Mouse (Mus musculus) lung, embryonic 14.5 days (tissue): ENCODE data around the gene 4930568D16Rik. TPM values are rescaled to one million over a fixed set of nuclear protein-coding genes. Genes with fewer than 3 reads are reported as not detected.

Source experiments
- ATAC-seq: fragments of 200-750 bp; cut with Nextera tagmentation; 2 replicates; pipeline ENCODE4 v1.8.0; 2017; ENCODE audit warnings: mild to moderate bottlenecking, moderate TSS enrichment, moderate library complexity; ENCODE audit not compliant: insufficient read depth
- DNase-seq: peaks from one replicate; pipeline ENCODE4 v3.0.0-alpha.2; 2015
- H3K27ac ChIP-seq: fragments of 300-500 bp; sonication (generic); 2 replicates; pipeline ENCODE4 v1.5.1; 2014; ENCODE audit warnings: low read depth, mild to moderate bottlenecking, moderate library complexity
- H3K27me3 ChIP-seq: fragments of 300-500 bp; sonication (generic); 2 replicates; pipeline ENCODE4 v1.6.1; 2014; ENCODE audit warnings: low read length, control low read depth; ENCODE audit not compliant: insufficient read depth
- H3K36me3 ChIP-seq: fragments of 300-500 bp; sonication (generic); 2 replicates; pipeline ENCODE4 v1.6.1; 2014; ENCODE audit warnings: control low read depth; ENCODE audit not compliant: insufficient read depth
- H3K4me1 ChIP-seq: fragments of 300-500 bp; sonication (generic); 2 replicates; pipeline ENCODE4 v1.6.1; 2014; ENCODE audit warnings: antibody characterized with exemption, control low read depth; ENCODE audit not compliant: insufficient read depth
- H3K4me2 ChIP-seq: fragments of 300-500 bp; sonication (generic); 2 replicates; pipeline ENCODE4 v1.6.1; 2014; ENCODE audit warnings: mild to moderate bottlenecking
- H3K4me3 ChIP-seq: fragments of 300-500 bp; sonication (generic); 2 replicates; pipeline ENCODE4 v1.5.1; 2014; ENCODE audit warnings: low read depth, low read length
- H3K9ac ChIP-seq: fragments of 300-500 bp; sonication (generic); 2 replicates; pipeline ENCODE4 v1.6.1; 2014
- H3K9me3 ChIP-seq: fragments of 300-500 bp; sonication (generic); 2 replicates; pipeline ENCODE4 v1.6.1; 2016; ENCODE audit warnings: low read depth, low read length, control low read depth
- CTCF ChIP-seq: IDR thresholded peaks from 2 replicates; pipeline ENCODE4 v1.5.1; 2016; ENCODE audit warnings: antibody characterized with exemption, low read depth
- WGBS: fragments of 180-500 bp; shearing (Covaris S2); extraction: QIAGEN DNeasy Blood & Tissue Kit; methylation state at CpG from one replicate; pipeline ENCODE4 v1.1.7; 2014; 5-methylcytosine and 5-hydroxymethylcytosine counted together
- polyA plus RNA-seq: library from polyadenylated mRNA; unstranded; fragments of >200 nt; fragmentation: Nextera tagmentation; extraction: Ambion mirVana; gene quantifications from 2 replicates; pipeline ENCODE4 v1.2.1, GENCODE M21; 2014

The 4930568D16Rik gene
- polyA plus RNA-seq = not detected in 2 replicates

- 53% methylated on average over 2 of the region's 2 CpGs for WGBS
- Histone ChIP-seq H3K9ac (no peak within 1 kb of the TSS), H3K4me2 (no peak within 1 kb of the TSS), H3K4me1 (no peaks in the 10 kb centered on the region), H3K27ac (no peak within 1 kb of the TSS), H3K9me3 (no peaks in the 10 kb centered on the region), H3K36me3 (no peaks in the 10 kb centered on the region), H3K27me3 (no peaks in the 10 kb centered on the region), H3K4me3 (no peak within 1 kb of the TSS)
- TF ChIP-seq CTCF = no peak
- no peak for ATAC-seq
- DNase-seq = no peak
These were observed at the start of gene 4930568D16Rik for GRCm38 (mm10) chr2:35367629-35368028. TSS of gene 4930568D16Rik (minus strand) at chr2:35367729.

- 52% methylated on average over 1 of the region's 1 CpGs for WGBS
- DNase-seq = no peak
- H3K4me1 ChIP-seq = no peaks in the 10 kb centered on the region
- H3K9ac ChIP-seq = no peak overlapping the region
- H3K4me3 ChIP-seq = no peak overlapping the region
- ATAC-seq = no peak
- TF ChIP-seq CTCF = no peak
- no peaks in the 10 kb centered on the region for H3K27me3 ChIP-seq
- no peak overlapping the region for H3K4me2 ChIP-seq
- H3K36me3 ChIP-seq = no peaks in the 10 kb centered on the region; the same call in 1 of the 2 replicates
- H3K27ac ChIP-seq = no peak overlapping the region
- no peaks in the 10 kb centered on the region for H3K9me3 ChIP-seq
These were observed 49.7 kb upstream of the 4930568D16Rik start for GRCm38 (mm10) chr2:35417231-35417630.

- Histone ChIP-seq H3K4me2 (no peak overlapping the region), H3K4me3 (no peak overlapping the region), H3K36me3 (no peaks in the 10 kb centered on the region; the same call in 1 of the 2 replicates), H3K9me3 (no peaks in the 10 kb centered on the region), H3K4me1 (no peaks in the 10 kb centered on the region), H3K27ac (no peak overlapping the region), H3K27me3 (no peaks in the 10 kb centered on the region), H3K9ac (no peak overlapping the region)
- no peak for DNase-seq
- WGBS = 71% methylated on average over 6 of the region's 6 CpGs
- no peak for TF ChIP-seq CTCF
- no peak for ATAC-seq
These were observed 48.9 kb upstream of the 4930568D16Rik start for GRCm38 (mm10) chr2:35416473-35416872.

- no peak for TF ChIP-seq CTCF
- Histone ChIP-seq H3K4me2 (no peak overlapping the region), H3K9ac (no peak overlapping the region), H3K27ac (no peak overlapping the region), H3K27me3 (no peaks in the 10 kb centered on the region), H3K4me3 (no peak overlapping the region), H3K36me3 (peaks cover 6% of the 10 kb centered on the region; the same call in 1 of the 2 replicates), H3K4me1 (no peaks in the 10 kb centered on the region), H3K9me3 (no peaks in the 10 kb centered on the region)
- no peak for ATAC-seq
- 84% methylated on average over 3 of the region's 3 CpGs for WGBS
- DNase-seq = no peak
These were observed 45.3 kb upstream of the 4930568D16Rik start for GRCm38 (mm10) chr2:35412810-35413209.

GRCm38 (mm10) chr2:35412246-35412645, 44.7 kb upstream of the 4930568D16Rik start:
- no peaks in the 10 kb centered on the region for H3K27me3 ChIP-seq
- H3K4me2 ChIP-seq = no peak overlapping the region
- TF ChIP-seq CTCF = no peak
- WGBS = 54% methylated on average over 2 of the region's 2 CpGs
- peaks cover 6% of the 10 kb centered on the region; the same call in 1 of the 2 replicates for H3K36me3 ChIP-seq
- H3K9ac ChIP-seq = no peak overlapping the region
- H3K27ac ChIP-seq = no peak overlapping the region
- H3K4me3 ChIP-seq = no peak overlapping the region
- no peaks in the 10 kb centered on the region for H3K4me1 ChIP-seq
- ATAC-seq (no peak), DNase-seq (no peak)
- H3K9me3 ChIP-seq = no peaks in the 10 kb centered on the region

GRCm38 (mm10) chr2:35411640-35412190, 44.2 kb upstream of the 4930568D16Rik start:
- Histone ChIP-seq H3K4me2 (no peak overlapping the region), H3K36me3 (peaks cover 6% of the 10 kb centered on the region; the same call in 1 of the 2 replicates), H3K27me3 (no peaks in the 10 kb centered on the region), H3K9ac (no peak overlapping the region), H3K9me3 (no peaks in the 10 kb centered on the region), H3K4me3 (no peak overlapping the region), H3K27ac (no peak overlapping the region), H3K4me1 (no peaks in the 10 kb centered on the region)
- DNase-seq = no peak
- 46% methylated on average over 10 of the region's 10 CpGs for WGBS
- TF ChIP-seq CTCF = no peak
- no peak for ATAC-seq

- no peak overlapping the region for H3K9ac ChIP-seq
- no peak for TF ChIP-seq CTCF
- H3K4me2 ChIP-seq = no peak overlapping the region
- H3K27me3 ChIP-seq = no peaks in the 10 kb centered on the region
- H3K9me3 ChIP-seq = no peaks in the 10 kb centered on the region
- no peak for ATAC-seq
- H3K4me1 ChIP-seq = no peaks in the 10 kb centered on the region
- WGBS = 82% methylated on average over 6 of the region's 6 CpGs
- no peak overlapping the region for H3K27ac ChIP-seq
- no peak for DNase-seq
- H3K4me3 ChIP-seq = no peak overlapping the region
- H3K36me3 ChIP-seq = peaks cover 9% of the 10 kb centered on the region
These were observed 41.9 kb upstream of the 4930568D16Rik start for GRCm38 (mm10) chr2:35409466-35409865.
